Mouse (Mus musculus) heart, embryonic 16.5 days (tissue): ENCODE results near the gene Kif17. TPM values are rescaled to one million over a fixed set of nuclear protein-coding genes. Genes with fewer than 3 reads are reported as not detected.

Source experiments
- ATAC-seq: fragments of 200-750 bp; cut with Nextera tagmentation; replicated peaks from 2 replicates; pipeline ENCODE4 v1.8.0; 2017; ENCODE audit warnings: moderate number of reproducible peaks; ENCODE audit not compliant: insufficient read depth, low FRiP score; ENCODE audit errors: extremely low read depth
- H3K27ac ChIP-seq: fragments of 300-500 bp; sonication (generic); 2 replicates; pipeline ENCODE4 v1.5.1; 2014; ENCODE audit warnings: mild to moderate bottlenecking, low read length, control low read depth, moderate library complexity
- H3K27me3 ChIP-seq: fragments of 300-500 bp; sonication (generic); 2 replicates; pipeline ENCODE4 v1.6.1; 2014; ENCODE audit warnings: low read length, mixed read lengths; ENCODE audit not compliant: control insufficient read depth, insufficient read depth
- H3K36me3 ChIP-seq: fragments of 300-500 bp; sonication (generic); 2 replicates; pipeline ENCODE4 v1.6.1; 2014; ENCODE audit not compliant: control insufficient read depth, insufficient read depth
- H3K4me1 ChIP-seq: fragments of 300-500 bp; sonication (generic); 2 replicates; pipeline ENCODE4 v1.6.1; 2014; ENCODE audit warnings: low read length, mixed read lengths; ENCODE audit not compliant: control insufficient read depth, insufficient read depth
- H3K4me2 ChIP-seq: fragments of 300-500 bp; sonication (generic); 2 replicates; pipeline ENCODE4 v1.6.1; 2014; ENCODE audit warnings: low read depth, mild to moderate bottlenecking, control low read depth, low read length
- H3K4me3 ChIP-seq: fragments of 300-500 bp; sonication (generic); 2 replicates; pipeline ENCODE4 v1.5.1; 2014; ENCODE audit warnings: mild to moderate bottlenecking, control low read depth, low read length
- H3K9ac ChIP-seq: fragments of 300-500 bp; sonication (generic); 2 replicates; pipeline ENCODE4 v1.6.1; 2014; ENCODE audit warnings: low read length, control low read depth
- H3K9me3 ChIP-seq: fragments of 300-500 bp; sonication (generic); replicated peaks from 2 replicates; pipeline ENCODE4 v1.6.1; 2016; ENCODE audit warnings: low read length; ENCODE audit not compliant: control insufficient read depth
- WGBS: fragments of 180-500 bp; shearing (Covaris S2); extraction: QIAGEN DNeasy Blood & Tissue Kit; methylation state at CpG from one replicate; pipeline ENCODE4 v1.1.7; 2014; 5-methylcytosine and 5-hydroxymethylcytosine counted together
- polyA plus RNA-seq: library from polyadenylated mRNA; unstranded; fragments of >200 nt; fragmentation: Nextera tagmentation; extraction: Ambion mirVana; gene quantifications from 2 replicates; pipeline ENCODE4 v1.2.1, GENCODE M21; 2015

The Kif17 gene
- polyA plus RNA-seq, 1 experiment from 2014 or later: 0.68 TPM

GRCm38 (mm10) chr4:138337341-138337740 is 87.1 kb downstream of the Kif17 start:
- Histone ChIP-seq H3K9ac (no peak overlapping the region), H3K4me3 (no peak overlapping the region), H3K27me3 (no peaks in the 10 kb centered on the region), H3K4me2 (no peak overlapping the region), H3K9me3 (no peaks in the 10 kb centered on the region), H3K27ac (no peak overlapping the region), H3K36me3 (no peaks in the 10 kb centered on the region), H3K4me1 (peaks cover 6% of the 10 kb centered on the region)
- 69% methylated on average over 9 of the region's 9 CpGs for WGBS
- ATAC-seq: no peak

- Histone ChIP-seq H3K4me3 (no peak overlapping the region), H3K9ac (no peak overlapping the region), H3K9me3 (no peaks in the 10 kb centered on the region), H3K4me2 (no peak overlapping the region), H3K4me1 (peaks cover 17% of the 10 kb centered on the region), H3K27ac (no peak overlapping the region), H3K36me3 (no peaks in the 10 kb centered on the region), H3K27me3 (no peaks in the 10 kb centered on the region)
- no peak for ATAC-seq
- 45% methylated on average over 4 of the region's 4 CpGs for WGBS
Observed at GRCm38 (mm10) chr4:138339963-138340362, 89.7 kb downstream of the Kif17 start.

- H3K27me3 ChIP-seq: no peaks in the 10 kb centered on the region
Observed at GRCm38 (mm10) chr4:138341393-138341792, 91.2 kb downstream of the Kif17 start.

GRCm38 (mm10) chr4:138342048-138342447 is 91.8 kb downstream of the Kif17 start:
- Histone ChIP-seq H3K4me1 (peaks cover 17% of the 10 kb centered on the region), H3K27me3 (no peaks in the 10 kb centered on the region), H3K9me3 (no peaks in the 10 kb centered on the region), H3K9ac (no peak overlapping the region), H3K4me3 (no peak overlapping the region), H3K36me3 (no peaks in the 10 kb centered on the region), H3K27ac (no peak overlapping the region), H3K4me2 (no peak overlapping the region)
- WGBS: 73% methylated on average over 7 of the region's 7 CpGs
- no peak for ATAC-seq

More at GRCm38 (mm10) chr4:138341393-138341792, 91.2 kb downstream of the Kif17 start:
- H3K27ac ChIP-seq: no peak overlapping the region
- H3K9me3 ChIP-seq: no peaks in the 10 kb centered on the region
- peaks cover 17% of the 10 kb centered on the region for H3K4me1 ChIP-seq
- no peak overlapping the region for H3K4me3 ChIP-seq
- H3K4me2 ChIP-seq: no peak overlapping the region
- H3K36me3 ChIP-seq: no peaks in the 10 kb centered on the region
- 53% methylated on average over 8 of the region's 8 CpGs for whole genome bisulfite sequencing
- no peak for ATAC-seq
- no peak overlapping the region for H3K9ac ChIP-seq

GRCm38 (mm10) chr4:138342778-138343177 is 92.5 kb downstream of the Kif17 start:
- no peaks in the 10 kb centered on the region for H3K9me3 ChIP-seq
- no peak overlapping the region for H3K27ac ChIP-seq
- ATAC-seq: no peak
- 64% methylated on average over 6 of the region's 6 CpGs for WGBS
- H3K9ac ChIP-seq: no peak overlapping the region
- H3K36me3 ChIP-seq: no peaks in the 10 kb centered on the region
- no peaks in the 10 kb centered on the region for H3K27me3 ChIP-seq
- H3K4me1 ChIP-seq: peaks cover 17% of the 10 kb centered on the region
- H3K4me2 ChIP-seq: no peak overlapping the region
- no peak overlapping the region for H3K4me3 ChIP-seq

GRCm38 (mm10) chr4:138343341-138343837 is 93.2 kb downstream of the Kif17 start:
- peak overlapping the region; percentile 25; the same call in 1 of the 2 replicates for H3K4me2 ChIP-seq
- peak overlapping the region; percentile 41 for H3K27ac ChIP-seq
- H3K27me3 ChIP-seq: no peaks in the 10 kb centered on the region
- peaks cover 17% of the 10 kb centered on the region for H3K4me1 ChIP-seq
- H3K36me3 ChIP-seq: no peaks in the 10 kb centered on the region
- ATAC-seq: no peak
- H3K9ac ChIP-seq: no peak overlapping the region
- 36% methylated on average over 10 of the region's 10 CpGs for WGBS
- H3K4me3 ChIP-seq: no peak overlapping the region
- H3K9me3 ChIP-seq: no peaks in the 10 kb centered on the region

GRCm38 (mm10) chr4:138344891-138345545 is 94.8 kb downstream of the Kif17 start:
- H3K27me3 ChIP-seq: no peaks in the 10 kb centered on the region
- no peak; the same call in 1 of the 2 replicates for ATAC-seq
- H3K4me1 ChIP-seq: peaks cover 17% of the 10 kb centered on the region
- no peak overlapping the region for H3K4me3 ChIP-seq
- no peak overlapping the region for H3K4me2 ChIP-seq
- 63% methylated on average over 9 of the region's 9 CpGs for WGBS
- H3K9ac ChIP-seq: no peak overlapping the region
- no peaks in the 10 kb centered on the region for H3K9me3 ChIP-seq
- peak overlapping the region; percentile 27 for H3K27ac ChIP-seq
- H3K36me3 ChIP-seq: no peaks in the 10 kb centered on the region

- Histone ChIP-seq H3K4me3 (no peak overlapping the region), H3K9me3 (peaks cover 4% of the 10 kb centered on the region; the same call in 1 of the 2 replicates), H3K36me3 (no peaks in the 10 kb centered on the region), H3K4me1 (peaks cover 13% of the 10 kb centered on the region), H3K27me3 (no peaks in the 10 kb centered on the region; the same call in 1 of the 2 replicates), H3K4me2 (no peak overlapping the region), H3K27ac (no peak overlapping the region), H3K9ac (no peak overlapping the region)
- no peak for ATAC-seq
- WGBS: 63% methylated on average over 1 of the region's 1 CpGs
Observed at GRCm38 (mm10) chr4:138347280-138347679, 97.0 kb downstream of the Kif17 start.

GRCm38 (mm10) chr4:138348716-138349115 is 98.5 kb downstream of the Kif17 start:
- Histone ChIP-seq H3K4me3 (no peak overlapping the region), H3K4me1 (peaks cover 5% of the 10 kb centered on the region), H3K9ac (no peak overlapping the region), H3K36me3 (no peaks in the 10 kb centered on the region), H3K4me2 (no peak overlapping the region), H3K9me3 (peaks cover 4% of the 10 kb centered on the region; the same call in 1 of the 2 replicates), H3K27me3 (no peaks in the 10 kb centered on the region; the same call in 1 of the 2 replicates), H3K27ac (no peak overlapping the region)
- WGBS: 72% methylated on average over 7 of the region's 7 CpGs
- ATAC-seq: no peak
